In genomic region chr10:104685857-104686256, GRCm38 (mm10) we compare ENCODE assay signal across 15 mouse cellular contexts.
"Had no signal": no experiment of that assay in that cellular context is flagged by ENCODE, and none has a peak within 500 bp of the region (broad histone marks: within the 10 kb centered on the region; RNA-seq: fewer than 3 reads in every experiment).

No protein-coding gene starts in this region.

- H3K4me1 ChIP-seq: limb, embryonic 15.5 days; liver, embryonic 12.5 days; midbrain, embryonic 10.5 days; neural tube, embryonic 15.5 days had no signal

- H3K4me2 ChIP-seq: limb, embryonic 15.5 days; liver, embryonic 12.5 days; lung, embryonic 14.5 days; neural tube, embryonic 15.5 days had no signal

- DNase-seq: kidney, postnatal 10 days; kidney, postnatal 4 days; left cerebral cortex, postnatal 4 days; lung, embryonic 14.5 days; lung, postnatal 10 days; lung, postnatal 4 days; midbrain, embryonic 14.5 days; right cerebral cortex, postnatal 4 days; thymus, postnatal 36 days had no signal

- H3K9ac ChIP-seq: limb, embryonic 15.5 days; liver, embryonic 12.5 days; lung, embryonic 14.5 days; neural tube, embryonic 15.5 days had no signal

- H3K4me3 ChIP-seq: layer of hippocampus, adult 2 months; limb, embryonic 15.5 days; liver, embryonic 12.5 days; midbrain, embryonic 10.5 days; myocyte; neural tube, embryonic 15.5 days had no signal

- H3K27me3 ChIP-seq: limb, embryonic 15.5 days; liver, embryonic 12.5 days; neural tube, embryonic 15.5 days had no signal

- H3K27ac ChIP-seq: layer of hippocampus, adult 2 months; limb, embryonic 15.5 days; liver, embryonic 12.5 days; midbrain, embryonic 10.5 days; neural tube, embryonic 15.5 days had no signal

- ATAC-seq: liver, embryonic 12.5 days had no signal

- H3K36me3 ChIP-seq: limb, embryonic 15.5 days; liver, embryonic 12.5 days; midbrain, embryonic 10.5 days; neural tube, embryonic 15.5 days had no signal

- H3K9me3 ChIP-seq: limb, embryonic 15.5 days; liver, embryonic 12.5 days; midbrain, embryonic 10.5 days; neural tube, embryonic 15.5 days had no signal
